Mouse (Mus musculus) olfactory bulb, adult 2 months (tissue): Measurements from ENCODE around the gene Prr18. TPM values are rescaled to one million over a fixed set of nuclear protein-coding genes. Genes with fewer than 3 reads are reported as not detected.

Experiments
- H3K27ac ChIP-seq: fragments of 200-500 bp; 2 replicates; pipeline ENCODE4 v1.5.1; 2012; ENCODE audit warnings: low read depth, low read length; ENCODE audit not compliant: insufficient read depth
- H3K4me1 ChIP-seq: fragments of 200-500 bp; 2 replicates; pipeline ENCODE4 v1.6.1; 2012; ENCODE audit warnings: low read length; ENCODE audit not compliant: control insufficient read depth, insufficient read depth
- H3K4me3 ChIP-seq: fragments of 200-500 bp; 2 replicates; pipeline ENCODE4 v1.5.1; 2012; ENCODE audit warnings: mild to moderate bottlenecking, low read depth, low read length, moderate library complexity; ENCODE audit not compliant: insufficient read depth
- CTCF ChIP-seq: fragments of 200-500 bp; IDR thresholded peaks from 2 replicates; pipeline ENCODE4 v1.5.1; 2012; ENCODE audit warnings: low read depth, mild to moderate bottlenecking, low read length, moderate library complexity; ENCODE audit not compliant: insufficient read depth
- POLR2A ChIP-seq: fragments of 200-500 bp; IDR thresholded peaks from 2 replicates; pipeline ENCODE4 v1.6.1; 2012; ENCODE audit warnings: mild to moderate bottlenecking, low read depth, low read length, moderate library complexity; ENCODE audit not compliant: insufficient read depth
- WGBS: fragments of 180-500 bp; shearing (Covaris S2); methylation state at CpG from one replicate; pipeline ENCODE4 v1.1.7; 2018; 5-methylcytosine and 5-hydroxymethylcytosine counted together
- polyA plus RNA-seq: library from polyadenylated mRNA; stranded (reverse); fragments of >200 nt; gene quantifications from 2 replicates; pipeline ENCODE4 v1.2.4, GENCODE M21; 2012; ENCODE audit warnings: low replicate concordance; ENCODE audit not compliant: missing spikeins, insufficient read depth, insufficient read length

The Prr18 gene
- polyA plus RNA-seq, 1 experiment = not detected

DNA sequence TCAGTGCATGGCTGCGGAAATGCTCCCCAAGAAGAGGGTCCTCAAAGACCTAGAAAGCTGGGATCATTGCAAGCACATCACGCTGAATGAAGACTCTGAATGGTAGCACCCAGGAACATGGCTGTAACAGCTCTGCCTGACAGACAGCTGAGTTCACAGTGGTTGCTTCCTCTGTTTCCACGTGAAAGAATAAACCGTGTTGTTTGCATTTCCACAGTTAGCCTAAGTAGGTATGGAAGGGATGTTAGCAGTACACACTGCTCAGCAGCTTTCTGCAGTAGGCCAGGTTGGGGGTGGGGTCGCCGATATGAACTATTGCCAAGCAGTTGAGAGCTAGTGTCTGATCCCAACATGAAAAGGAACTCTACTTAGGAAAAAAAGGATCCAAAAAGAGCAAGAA is 18.4 kb downstream of the Prr18 start, which contains the start of gene T2:
T2 (plus strand) TSS at position 301 of the 400 bp plus-strand sequence.
- WGBS = 83% methylated on average over 6 of the region's 6 CpGs
- H3K4me3 ChIP-seq = no peak within 1 kb of the TSS
- TF ChIP-seq CTCF (no peak), POLR2A (no peak)
- no peaks in the 10 kb centered on the region for H3K4me1 ChIP-seq
- H3K27ac ChIP-seq = no peak within 1 kb of the TSS

DNA sequence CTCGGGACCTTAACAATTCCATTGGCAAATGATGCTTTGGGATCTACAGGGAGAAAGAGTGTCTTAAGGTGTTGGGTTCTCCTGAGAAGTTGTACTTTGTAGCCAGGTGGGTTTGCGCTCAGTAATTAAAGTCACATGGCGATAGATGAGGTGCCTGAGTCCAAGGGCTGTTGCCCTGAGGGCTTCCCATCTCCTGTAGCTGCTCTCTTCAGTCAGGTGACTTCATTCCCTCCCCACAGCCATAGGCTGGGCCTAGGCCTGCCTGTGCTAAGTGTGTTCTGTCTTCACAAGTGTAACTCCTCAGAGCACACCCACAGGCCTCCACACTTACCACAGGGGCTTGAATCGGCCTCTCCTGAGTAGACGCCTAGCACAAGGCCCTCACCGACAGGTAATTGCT is 20.2 kb downstream of the Prr18 start:
- no peak for TF ChIP-seq CTCF
- TF ChIP-seq POLR2A = no peak
- Histone ChIP-seq H3K27ac (no peak overlapping the region), H3K4me3 (no peak overlapping the region), H3K4me1 (no peaks in the 10 kb centered on the region)
- 94% methylated on average over 6 of the region's 6 CpGs for WGBS

DNA sequence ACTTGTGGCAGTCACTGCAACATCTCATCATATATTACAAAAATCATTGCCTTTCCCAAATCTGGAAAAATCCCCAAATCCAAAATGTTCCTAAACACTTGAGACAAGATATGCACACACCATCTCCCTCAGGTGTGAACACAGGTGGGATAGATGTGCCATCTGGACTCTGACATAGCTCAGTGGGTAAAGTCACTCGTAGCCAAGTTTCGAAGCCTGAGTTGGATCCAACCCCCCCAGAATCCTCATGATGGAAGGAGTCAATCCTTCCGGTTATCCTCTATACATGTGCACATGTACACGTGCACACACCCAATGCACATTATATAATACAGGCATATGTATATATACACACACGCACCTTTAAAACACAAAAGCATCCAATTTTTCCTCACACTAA is 23.6 kb downstream of the Prr18 start:
- Histone ChIP-seq H3K4me3 (no peak overlapping the region), H3K27ac (no peak overlapping the region), H3K4me1 (no peaks in the 10 kb centered on the region)
- WGBS = 94% methylated on average over 5 of the region's 5 CpGs
- no peak for TF ChIP-seq POLR2A
- TF ChIP-seq CTCF = no peak

DNA sequence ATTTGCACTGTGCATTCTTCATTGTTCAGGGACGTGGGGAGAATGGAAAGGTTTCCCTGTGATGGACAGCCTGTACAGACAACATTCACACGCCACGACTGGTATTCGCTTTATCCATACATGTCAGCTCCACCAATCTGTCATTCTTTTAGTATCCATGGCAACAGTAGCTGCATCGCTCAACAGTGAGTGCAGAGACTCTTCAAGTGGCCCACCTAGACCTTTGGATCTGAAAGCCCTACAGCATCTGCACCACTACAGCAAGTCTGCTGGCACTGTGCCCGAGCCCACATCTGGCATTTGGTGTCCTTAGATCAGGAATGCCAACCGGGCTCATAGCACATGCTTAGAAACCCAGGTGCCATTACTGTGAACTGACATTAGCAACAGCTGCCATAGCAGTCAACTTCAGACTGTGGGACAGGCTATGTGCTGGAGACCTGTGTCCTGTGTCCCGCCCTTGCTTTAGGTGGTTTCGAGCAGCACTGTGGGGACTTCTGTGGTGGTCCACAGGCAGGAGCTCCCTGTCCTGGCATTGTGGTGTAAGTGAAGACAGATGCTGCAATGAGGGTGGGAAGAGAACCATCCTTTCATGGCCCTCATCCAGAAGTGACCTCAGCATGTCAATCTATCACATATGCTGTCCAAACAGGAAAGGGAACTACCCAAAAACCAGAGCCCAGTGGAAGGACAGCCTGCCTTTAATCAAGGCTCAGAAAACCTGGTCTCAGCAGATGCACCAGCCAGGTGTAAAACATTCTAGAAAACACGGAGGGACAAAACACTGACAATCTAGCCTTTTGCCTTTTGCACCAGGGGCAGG is 24.2 kb downstream of the Prr18 start:
- 71% methylated on average over 10 of the region's 10 CpGs for WGBS
- H3K27ac ChIP-seq = no peak overlapping the region
- no peaks in the 10 kb centered on the region for H3K4me1 ChIP-seq
- no peak for TF ChIP-seq CTCF
- no peak for TF ChIP-seq POLR2A
- H3K4me3 ChIP-seq = no peak overlapping the region

DNA sequence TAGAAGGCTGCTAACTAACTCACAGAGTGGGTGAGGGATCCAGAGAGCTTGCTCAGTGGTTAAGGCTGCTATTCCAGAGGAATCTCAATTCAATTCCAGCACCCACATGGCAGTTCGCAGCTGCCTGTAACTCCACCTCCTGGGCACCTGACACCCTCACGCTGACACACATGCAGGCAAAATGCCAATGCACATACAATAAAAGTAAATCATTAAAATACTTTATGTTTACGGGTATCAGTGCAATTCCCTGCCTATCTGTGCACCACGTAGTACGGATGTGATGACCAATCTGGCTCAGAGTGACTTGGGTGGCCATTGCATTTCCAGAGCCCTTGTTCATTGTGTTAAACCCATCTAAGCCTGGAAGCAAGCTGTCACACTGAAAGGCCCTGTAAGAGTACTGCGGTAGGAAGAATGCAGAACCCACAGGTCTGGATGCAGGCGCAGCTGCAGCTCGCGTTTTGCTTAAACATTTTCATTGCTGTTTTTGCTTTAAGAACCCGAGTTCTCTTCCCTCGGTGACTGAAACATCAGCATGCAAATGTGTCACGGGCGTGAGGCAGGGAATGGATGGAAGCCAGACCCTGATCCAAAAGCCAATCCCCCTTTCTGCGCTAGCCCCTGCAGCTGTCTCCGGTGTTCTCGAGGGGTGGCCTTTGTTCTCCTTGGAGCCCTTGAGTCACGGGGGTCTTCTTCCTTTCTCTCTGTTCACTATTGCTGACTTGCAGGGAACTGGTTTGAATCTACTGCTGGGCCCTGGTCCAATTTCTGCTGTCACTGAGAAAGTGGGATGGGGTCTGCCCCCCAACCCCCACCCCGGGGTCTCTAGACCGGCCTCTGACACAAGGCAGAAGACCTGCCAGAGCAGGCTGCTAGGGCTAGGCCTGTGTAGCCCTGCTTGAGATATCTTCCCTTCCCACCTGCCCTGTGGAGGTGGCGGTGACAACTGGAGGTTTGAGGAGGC is 30.5 kb downstream of the Prr18 start:
- TF ChIP-seq CTCF (no peak), POLR2A (no peak)
- peaks cover 36% of the 10 kb centered on the region for H3K4me1 ChIP-seq
- no peak overlapping the region; the same call in 1 of the 2 replicates for H3K4me3 ChIP-seq

GRCm38 (mm10) chr17:8368570-8368969 is 31.3 kb downstream of the Prr18 start:
- Histone ChIP-seq H3K4me3 (no peak overlapping the region), H3K27ac (peak overlapping the region; percentile 97), H3K4me1 (peaks cover 36% of the 10 kb centered on the region)
- TF ChIP-seq CTCF = no peak
- TF ChIP-seq POLR2A = no peak
- WGBS = 8% methylated on average over 8 of the region's 8 CpGs

More for the DNA sequence above, 30.5 kb downstream of the Prr18 start:
- 11% methylated on average over 20 of the region's 20 CpGs for WGBS
- peak overlapping the region; percentile 98 for H3K27ac ChIP-seq

- WGBS = 37% methylated on average over 2 of the region's 2 CpGs
- Histone ChIP-seq H3K27ac (peak overlapping the region; percentile 97), H3K4me1 (peaks cover 36% of the 10 kb centered on the region), H3K4me3 (no peak overlapping the region)
- TF ChIP-seq CTCF = no peak
- no peak for TF ChIP-seq POLR2A
These were observed 31.9 kb downstream of the Prr18 start for GRCm38 (mm10) chr17:8369171-8369570.

DNA sequence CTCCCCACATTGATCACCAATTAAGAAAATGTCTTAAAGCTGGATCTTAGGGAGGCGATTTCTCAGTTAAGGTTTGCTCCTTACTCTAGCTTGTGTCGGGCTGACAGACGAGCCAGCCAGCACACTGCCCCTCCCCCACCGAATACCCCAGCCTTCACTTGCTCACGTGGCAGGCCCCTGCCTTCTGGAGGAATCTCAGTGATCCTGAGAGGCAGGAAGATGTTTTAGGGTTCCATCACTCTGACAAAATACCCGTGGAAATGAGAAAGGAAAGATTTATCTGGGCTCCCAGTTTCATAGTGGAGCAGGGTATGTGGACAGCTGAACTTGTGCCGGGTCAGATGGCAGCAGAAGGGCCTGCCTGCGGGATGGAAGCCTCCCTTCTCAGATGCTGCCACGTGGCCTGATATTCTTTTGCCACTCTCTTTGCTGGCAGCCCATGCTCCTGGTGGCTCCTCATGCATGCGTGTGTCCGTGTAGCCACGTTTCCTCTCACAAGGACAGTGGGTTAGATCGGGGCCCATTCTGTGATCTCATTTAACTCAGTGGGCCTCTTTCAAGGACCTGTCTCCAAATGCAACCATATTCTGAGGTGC is 33.5 kb downstream of the Prr18 start:
- peaks cover 36% of the 10 kb centered on the region for H3K4me1 ChIP-seq
- 40% methylated on average over 13 of the region's 13 CpGs for WGBS
- TF ChIP-seq CTCF = no peak
- TF ChIP-seq POLR2A = no peak
- H3K4me3 ChIP-seq = no peak overlapping the region
- H3K27ac ChIP-seq = peak overlapping the region; percentile 86; the same call in 1 of the 2 replicates

GRCm38 (mm10) chr17:8371834-8372233 is 34.6 kb downstream of the Prr18 start:
- peaks cover 35% of the 10 kb centered on the region for H3K4me1 ChIP-seq
- TF ChIP-seq CTCF (no peak), POLR2A (no peak)
- peak overlapping the region; percentile 19; the same call in 1 of the 2 replicates for H3K4me3 ChIP-seq
- under 1% methylated on average over 7 of the region's 7 CpGs for WGBS
- H3K27ac ChIP-seq = peak overlapping the region; percentile 86
